Mouse (Mus musculus): ENCODE data around the gene Ephb4. TPM values are rescaled to one million over a fixed set of nuclear protein-coding genes. Genes with fewer than 3 reads are reported as not detected.

The Ephb4 gene
- total and polyA plus RNA-seq, 3 experiments = 0.05 to 0.07 TPM; not detected in 1

- no peak for TF ChIP-seq GATA1 (IDR thresholded peaks at IDR 0.05; ENCODE audit: borderline replicate concordance, low read length)
- no peak for TF ChIP-seq TAL1 (conservative IDR thresholded peaks at IDR 0.05; ENCODE audit: low read depth, low read length)
- no peak for TF ChIP-seq POLR2AphosphoS5 (IDR thresholded peaks at IDR 0.05; ENCODE audit: insufficient replicate concordance, low read depth, low read length)
- H3K27me3 ChIP-seq (ENCODE audit: insufficient read depth, low read length) = peaks cover 39% of the 10 kb centered on the region
- no peaks in the 10 kb centered on the region for H3K9me3 ChIP-seq (replicated peaks)
- H3K4me1 ChIP-seq (ENCODE audit: insufficient read depth, low read depth, low read length) = peaks cover 21% of the 10 kb centered on the region
- no peak for ATAC-seq (ENCODE audit: extremely low read depth, insufficient number of reproducible peaks, low FRiP score, poor library complexity, severe bottlenecking)
- H3K36me3 ChIP-seq (replicated peaks) = no peaks in the 10 kb centered on the region
- no peak for DNase-seq (ENCODE audit: low spot score)
- H3K4me3 ChIP-seq (ENCODE audit: low read depth, low read length) = no peak overlapping the region
Measured at GRCm38 (mm10) chr5:137339290-137339979, 10.5 kb upstream of the Ephb4 start.

GRCm38 (mm10) chr5:137340222-137340621, 9.7 kb upstream of the Ephb4 start:
- Histone ChIP-seq H3K27me3 (ENCODE audit: insufficient read depth, low read length) (peaks cover 38% of the 10 kb centered on the region), H3K4me3 (ENCODE audit: low read depth, low read length) (no peak overlapping the region), H3K36me3 (replicated peaks) (no peaks in the 10 kb centered on the region), H3K4me1 (ENCODE audit: insufficient read depth, low read depth, low read length) (peaks cover 18% of the 10 kb centered on the region), H3K9me3 (replicated peaks) (no peaks in the 10 kb centered on the region)
- no peak for ATAC-seq (ENCODE audit: extremely low read depth, insufficient number of reproducible peaks, low FRiP score, poor library complexity, severe bottlenecking)
- DNase-seq (ENCODE audit: low spot score) = no peak
- TF ChIP-seq POLR2AphosphoS5 (IDR thresholded peaks at IDR 0.05; ENCODE audit: insufficient replicate concordance, low read depth, low read length) (no peak), GATA1 (IDR thresholded peaks at IDR 0.05; ENCODE audit: borderline replicate concordance, low read length) (no peak), CTCF (IDR thresholded peaks at IDR 0.05; ENCODE audit: low read depth, low read length) (no peak)

GRCm38 (mm10) chr5:137342407-137343012, 7.4 kb upstream of the Ephb4 start:
- Histone ChIP-seq H3K4me1 (ENCODE audit: insufficient read depth, low read depth, low read length) (peaks cover 22% of the 10 kb centered on the region), H3K36me3 (replicated peaks) (no peaks in the 10 kb centered on the region), H3K9me3 (replicated peaks) (no peaks in the 10 kb centered on the region), H3K4me3 (ENCODE audit: low read depth, low read length) (no peak overlapping the region), H3K27me3 (ENCODE audit: insufficient read depth, low read length) (peaks cover 26% of the 10 kb centered on the region)
- TF ChIP-seq GATA1 (IDR thresholded peaks at IDR 0.05; ENCODE audit: borderline replicate concordance, low read length) (no peak), TAL1 (conservative IDR thresholded peaks at IDR 0.05; ENCODE audit: low read depth, low read length) (no peak), GATA2 (IDR thresholded peaks at IDR 0.05; ENCODE audit: borderline replicate concordance, low read depth, low read length) (no peak), POLR2AphosphoS5 (IDR thresholded peaks at IDR 0.05; ENCODE audit: insufficient replicate concordance, low read depth, low read length) (no peak), CTCF (IDR thresholded peaks at IDR 0.05; ENCODE audit: low read depth, low read length) (no peak)
- no peak for DNase-seq (ENCODE audit: low spot score)
- ATAC-seq (ENCODE audit: extremely low read depth, insufficient number of reproducible peaks, low FRiP score, poor library complexity, severe bottlenecking) = no peak

GRCm38 (mm10) chr5:137343412-137343811, 6.5 kb upstream of the Ephb4 start:
- H3K4me3 ChIP-seq (ENCODE audit: low read depth, low read length) = no peak overlapping the region
- DNase-seq (ENCODE audit: low spot score) (no peak), ATAC-seq (ENCODE audit: extremely low read depth, insufficient number of reproducible peaks, low FRiP score, poor library complexity, severe bottlenecking) (no peak)
- TF ChIP-seq POLR2AphosphoS5 (IDR thresholded peaks at IDR 0.05; ENCODE audit: insufficient replicate concordance, low read depth, low read length) (no peak), GATA2 (IDR thresholded peaks at IDR 0.05; ENCODE audit: borderline replicate concordance, low read depth, low read length) (no peak), CTCF (IDR thresholded peaks at IDR 0.05; ENCODE audit: low read depth, low read length) (no peak), TAL1 (conservative IDR thresholded peaks at IDR 0.05; ENCODE audit: low read depth, low read length) (no peak), GATA1 (IDR thresholded peaks at IDR 0.05; ENCODE audit: borderline replicate concordance, low read length) (no peak)
- H3K9me3 ChIP-seq (replicated peaks) = no peaks in the 10 kb centered on the region
- H3K4me1 ChIP-seq (ENCODE audit: insufficient read depth, low read depth, low read length) = peaks cover 20% of the 10 kb centered on the region
- peaks cover 31% of the 10 kb centered on the region for H3K27me3 ChIP-seq (ENCODE audit: insufficient read depth, low read length)
- H3K36me3 ChIP-seq (replicated peaks) = no peaks in the 10 kb centered on the region

GRCm38 (mm10) chr5:137343869-137344268, 6.0 kb upstream of the Ephb4 start:
- peaks cover 35% of the 10 kb centered on the region for H3K27me3 ChIP-seq (ENCODE audit: insufficient read depth, low read length)
- ATAC-seq (ENCODE audit: extremely low read depth, insufficient number of reproducible peaks, low FRiP score, poor library complexity, severe bottlenecking) = no peak

GRCm38 (mm10) chr5:137345821-137346220, 4.1 kb upstream of the Ephb4 start:
- H3K36me3 ChIP-seq (replicated peaks) = no peaks in the 10 kb centered on the region
- H3K9me3 ChIP-seq (replicated peaks) = no peaks in the 10 kb centered on the region
- no peak for ATAC-seq (ENCODE audit: extremely low read depth, insufficient number of reproducible peaks, low FRiP score, poor library complexity, severe bottlenecking)
- no peak overlapping the region for H3K4me3 ChIP-seq (ENCODE audit: low read depth, low read length)
- H3K27me3 ChIP-seq (ENCODE audit: insufficient read depth, low read length) = peaks cover 41% of the 10 kb centered on the region
- peaks cover 4% of the 10 kb centered on the region for H3K4me1 ChIP-seq (ENCODE audit: insufficient read depth, low read depth, low read length)
- TF ChIP-seq CTCF (IDR thresholded peaks at IDR 0.05; ENCODE audit: low read depth, low read length) = no peak
- no peak for TF ChIP-seq GATA2 (IDR thresholded peaks at IDR 0.05; ENCODE audit: borderline replicate concordance, low read depth, low read length)
- no peak for DNase-seq (ENCODE audit: low spot score)

More at GRCm38 (mm10) chr5:137343869-137344268, 6.0 kb upstream of the Ephb4 start:
- Histone ChIP-seq H3K36me3 (replicated peaks) (no peaks in the 10 kb centered on the region), H3K4me3 (ENCODE audit: low read depth, low read length) (no peak overlapping the region), H3K4me1 (ENCODE audit: insufficient read depth, low read depth, low read length) (peaks cover 15% of the 10 kb centered on the region), H3K9me3 (replicated peaks) (no peaks in the 10 kb centered on the region)
- TF ChIP-seq GATA1 (IDR thresholded peaks at IDR 0.05; ENCODE audit: borderline replicate concordance, low read length) (no peak), CTCF (IDR thresholded peaks at IDR 0.05; ENCODE audit: low read depth, low read length) (no peak), GATA2 (IDR thresholded peaks at IDR 0.05; ENCODE audit: borderline replicate concordance, low read depth, low read length) (no peak), POLR2AphosphoS5 (IDR thresholded peaks at IDR 0.05; ENCODE audit: insufficient replicate concordance, low read depth, low read length) (no peak), TAL1 (conservative IDR thresholded peaks at IDR 0.05; ENCODE audit: low read depth, low read length) (no peak)
- no peak for DNase-seq (ENCODE audit: low spot score)

Data from G1E (cell line).